Mouse (Mus musculus): ENCODE measurements at regions not wholly inside any gene's neighbourhood (a gene's known extent, or its start where the extent isn't known, plus 50 kb on each side); places are given as distances from the start of the nearest gene placed in this dataset.

DNA sequence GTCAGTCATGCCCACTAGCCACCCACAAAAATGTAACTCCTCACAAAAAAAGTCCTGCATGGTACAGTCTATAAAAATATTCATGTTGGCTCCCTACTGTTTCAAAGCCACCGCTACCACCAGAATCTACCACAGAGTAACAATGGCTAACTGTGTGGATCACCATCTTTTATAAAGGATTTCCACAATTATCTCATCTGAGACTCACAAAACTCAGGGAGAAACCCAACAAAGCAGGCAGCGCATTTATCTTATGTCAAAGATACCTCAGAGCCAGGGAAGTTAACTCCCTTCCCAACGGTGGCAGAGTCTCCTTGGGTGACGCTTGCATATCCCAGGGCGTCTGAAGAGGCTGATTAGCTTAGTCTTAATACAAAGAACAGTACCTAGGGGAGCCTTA lies 172.5 kb downstream of the Setd4 start:
- TF ChIP-seq GATA1 (IDR thresholded peaks at IDR 0.05; ENCODE audit: borderline replicate concordance, low read length) (no peak), CTCF (IDR thresholded peaks at IDR 0.05; ENCODE audit: low read depth, low read length) (no peak), POLR2AphosphoS5 (IDR thresholded peaks at IDR 0.05; ENCODE audit: insufficient replicate concordance, low read depth, low read length) (no peak)
